Mouse (Mus musculus) cortical plate, adult 2 months (tissue): ENCODE results near the gene Trank1.

Experiments
- CTCF ChIP-seq: fragments of 200-500 bp; IDR thresholded peaks from 2 replicates; pipeline ENCODE4 v1.5.1; 2011; ENCODE audit warnings: mild to moderate bottlenecking, control low read depth, low read length; ENCODE audit not compliant: insufficient read depth; ENCODE audit errors: extremely low read depth
- POLR2A ChIP-seq: fragments of 200-500 bp; IDR thresholded peaks from 2 replicates; pipeline ENCODE4 v1.6.1; 2011; ENCODE audit warnings: mild to moderate bottlenecking, low read length, control low read depth; ENCODE audit not compliant: insufficient read depth; ENCODE audit errors: extremely low read depth

DNA sequence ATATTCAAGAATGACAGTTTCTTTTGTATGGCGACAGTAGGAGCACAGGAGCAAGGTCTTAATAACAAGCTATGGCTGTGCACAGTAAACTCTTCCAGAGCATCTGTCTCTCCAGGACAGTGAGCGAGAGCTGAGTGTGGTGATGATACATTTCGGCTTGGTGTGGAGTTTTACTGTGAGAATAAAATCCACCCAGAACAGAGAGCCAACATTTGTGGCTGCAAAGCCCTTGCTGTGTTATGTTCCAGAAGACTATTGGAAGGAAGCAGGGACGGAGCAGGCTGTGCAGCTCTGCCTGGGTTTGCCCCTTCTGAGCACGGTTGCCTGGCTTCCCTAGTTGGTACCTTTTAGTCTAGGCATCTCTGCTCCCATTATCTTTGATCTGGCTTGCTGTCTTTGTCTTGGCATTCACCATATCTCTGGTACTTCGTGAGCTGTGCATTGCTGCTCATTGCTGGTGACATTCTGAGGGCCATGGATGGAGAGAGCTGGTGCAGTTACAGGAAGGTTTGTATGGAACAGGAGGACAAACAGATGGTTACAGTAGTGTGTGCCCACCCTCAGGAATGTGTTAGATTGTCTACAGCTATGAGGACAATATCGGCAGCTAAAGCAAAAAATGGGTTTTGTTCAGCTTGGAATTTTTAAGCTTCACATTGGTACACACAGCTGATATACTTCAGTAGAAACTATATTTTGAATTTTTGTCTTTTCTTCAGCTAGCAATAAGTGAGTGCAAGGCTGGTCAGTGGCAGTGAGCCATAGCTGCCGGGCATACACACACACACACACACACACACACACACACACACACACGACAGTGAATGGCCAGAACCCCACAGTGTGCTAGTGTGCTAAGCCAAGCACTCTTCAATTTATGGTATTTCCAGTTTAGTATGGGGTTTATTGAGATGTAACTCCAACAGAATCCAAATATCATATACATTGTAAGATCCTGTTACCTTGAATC lies 69.8 kb downstream of the Trank1 start:
- TF ChIP-seq CTCF (no peak), POLR2A (no peak)
